Mouse (Mus musculus): ENCODE measurements around the gene Dock3. TPM values are rescaled to one million over a fixed set of nuclear protein-coding genes. Genes with fewer than 3 reads are reported as not detected.
"Not testable (repeated sequence)": the region's sequence is repeated elsewhere in the genome, so short reads cannot be mapped to it uniquely, and the experiment has no call there.

The Dock3 gene
- total RNA-seq, 2 experiments from 2014 or later = 1.2 TPM; not detected in 1

GRCm38 (mm10) chr9:107260429-107260828 lies 28.7 kb upstream of the Dock3 start:
- ATAC-seq (replicated peaks; ENCODE audit: poor library complexity) = no peak

GRCm38 (mm10) chr9:107259571-107259970 lies 27.9 kb upstream of the Dock3 start:
- no peak for ATAC-seq (replicated peaks; ENCODE audit: poor library complexity)

- ATAC-seq (replicated peaks; ENCODE audit: poor library complexity) = no peak
These were observed 23.9 kb upstream of the Dock3 start for GRCm38 (mm10) chr9:107255596-107255995.

- no peak for ATAC-seq (replicated peaks; ENCODE audit: poor library complexity)
These were observed 23.2 kb upstream of the Dock3 start for GRCm38 (mm10) chr9:107254925-107255324.

- no peak for ATAC-seq (replicated peaks; ENCODE audit: poor library complexity)
These were observed 22.8 kb upstream of the Dock3 start for GRCm38 (mm10) chr9:107254476-107254875.

- no peak for ATAC-seq (replicated peaks; ENCODE audit: poor library complexity)
These were observed 20.5 kb upstream of the Dock3 start for GRCm38 (mm10) chr9:107252164-107252563.

- no peak for ATAC-seq (replicated peaks; ENCODE audit: poor library complexity)
These were observed 19.0 kb upstream of the Dock3 start for GRCm38 (mm10) chr9:107250416-107251337.

- ATAC-seq (replicated peaks; ENCODE audit: poor library complexity) = no peak
These were observed 17.4 kb upstream of the Dock3 start for GRCm38 (mm10) chr9:107249154-107249553.

GRCm38 (mm10) chr9:107246170-107246569 lies 14.5 kb upstream of the Dock3 start:
- ATAC-seq (replicated peaks; ENCODE audit: poor library complexity) = peak; percentile 80

GRCm38 (mm10) chr9:107245311-107245710 lies 13.6 kb upstream of the Dock3 start:
- no peak for ATAC-seq (replicated peaks; ENCODE audit: poor library complexity)

GRCm38 (mm10) chr9:107236151-107236550 lies 4.4 kb upstream of the Dock3 start:
- no peak for ATAC-seq (replicated peaks; ENCODE audit: poor library complexity)

GRCm38 (mm10) chr9:107235261-107235660 lies 3.6 kb upstream of the Dock3 start:
- ATAC-seq (replicated peaks; ENCODE audit: poor library complexity) = no peak

- no peak for ATAC-seq (replicated peaks; ENCODE audit: poor library complexity)
These were observed 431 bp upstream of the Dock3 start for GRCm38 (mm10) chr9:107232140-107232539.

- ATAC-seq (replicated peaks; ENCODE audit: poor library complexity) = no peak
These were observed 644 bp downstream of the Dock3 start for GRCm38 (mm10) chr9:107230991-107231538.

GRCm38 (mm10) chr9:107224597-107224996 lies 7.1 kb downstream of the Dock3 start:
- no peak for ATAC-seq (replicated peaks; ENCODE audit: poor library complexity)

GRCm38 (mm10) chr9:107174831-107175230 lies 56.9 kb downstream of the Dock3 start:
- ATAC-seq (replicated peaks; ENCODE audit: poor library complexity) = not testable (repeated sequence)

- no peak for ATAC-seq (replicated peaks; ENCODE audit: poor library complexity)
These were observed 65.9 kb downstream of the Dock3 start for GRCm38 (mm10) chr9:107165792-107166191.

GRCm38 (mm10) chr9:107164825-107165224 lies 66.9 kb downstream of the Dock3 start:
- ATAC-seq (replicated peaks; ENCODE audit: poor library complexity) = no peak

GRCm38 (mm10) chr9:107156388-107156787 lies 75.3 kb downstream of the Dock3 start:
- ATAC-seq (replicated peaks; ENCODE audit: poor library complexity) = not testable (repeated sequence)

GRCm38 (mm10) chr9:107112791-107113190 lies 118.9 kb downstream of the Dock3 start:
- ATAC-seq (replicated peaks; ENCODE audit: poor library complexity) = no peak

- ATAC-seq (replicated peaks; ENCODE audit: poor library complexity) = no peak
These were observed 119.7 kb downstream of the Dock3 start for GRCm38 (mm10) chr9:107112056-107112455.

- no peak for ATAC-seq (replicated peaks; ENCODE audit: poor library complexity)
These were observed 132.2 kb downstream of the Dock3 start for GRCm38 (mm10) chr9:107099487-107099886.

All from megakaryocyte progenitor cell, adult 5-6 weeks (primary cell).